Mouse (Mus musculus): Measurements from ENCODE around the gene Prrg2.
A peak's percentile ranks its signal among the peaks of the same experiment; 100 is the strongest.
"Not testable (repeated sequence)": the region's sequence is repeated elsewhere in the genome, so short reads cannot be mapped to it uniquely, and the experiment has no call there.

Gene Prrg2

GRCm38 (mm10) chr7:45028351-45028750, 34.1 kb downstream of the Prrg2 start:
- DNase-seq: no peak

GRCm38 (mm10) chr7:45027761-45028160, 34.7 kb downstream of the Prrg2 start:
- no peak for DNase-seq

- DNase-seq: no peak
These were observed 36.2 kb downstream of the Prrg2 start for GRCm38 (mm10) chr7:45026256-45026655.

- DNase-seq: no peak
These were observed 36.8 kb downstream of the Prrg2 start for GRCm38 (mm10) chr7:45025601-45026220.

GRCm38 (mm10) chr7:45024281-45025248, 37.9 kb downstream of the Prrg2 start:
- no peak for DNase-seq

GRCm38 (mm10) chr7:45023711-45024110, 38.8 kb downstream of the Prrg2 start:
- not testable (repeated sequence) for DNase-seq

- no peak for DNase-seq
These were observed 42.3 kb downstream of the Prrg2 start for GRCm38 (mm10) chr7:45020225-45020624.

GRCm38 (mm10) chr7:45019031-45019571, 43.4 kb downstream of the Prrg2 start:
- DNase-seq: no peak

- DNase-seq: peak; percentile 96
These were observed 45.0 kb downstream of the Prrg2 start, which contains the start of gene Rras for GRCm38 (mm10) chr7:45017242-45018061. Rras (plus strand) TSS chr7:45017961.

GRCm38 (mm10) chr7:45016761-45017160, 45.7 kb downstream of the Prrg2 start:
- no peak for DNase-seq

GRCm38 (mm10) chr7:45015957-45016612, 46.4 kb downstream of the Prrg2 start, which contains the start of gene Scaf1:
Scaf1 (minus strand) TSS chr7:45016363.
- DNase-seq: peak; percentile 100

GRCm38 (mm10) chr7:45015344-45015956, 47.0 kb downstream of the Prrg2 start:
- DNase-seq: no peak

- DNase-seq: no peak
These were observed 48.4 kb downstream of the Prrg2 start for GRCm38 (mm10) chr7:45014096-45014451.

- no peak for DNase-seq
These were observed 48.9 kb downstream of the Prrg2 start for GRCm38 (mm10) chr7:45013366-45014095.

- DNase-seq: no peak
These were observed 49.7 kb downstream of the Prrg2 start for GRCm38 (mm10) chr7:45012824-45013223.

GRCm38 (mm10) chr7:45012011-45012410, 50.5 kb downstream of the Prrg2 start:
- DNase-seq: no peak

- DNase-seq: no peak
These were observed 54.1 kb downstream of the Prrg2 start for GRCm38 (mm10) chr7:45008411-45008810.

- DNase-seq: no peak
These were observed 54.6 kb downstream of the Prrg2 start for GRCm38 (mm10) chr7:45007846-45008245.

GRCm38 (mm10) chr7:45007141-45007540, 55.3 kb downstream of the Prrg2 start:
- no peak for DNase-seq

GRCm38 (mm10) chr7:45006503-45006902, 56.0 kb downstream of the Prrg2 start:
- DNase-seq: no peak
